Mouse (Mus musculus): ENCODE data around the gene Ccdc194. TPM values are rescaled to one million over a fixed set of nuclear protein-coding genes. Genes with fewer than 3 reads are reported as not detected.

The Ccdc194 gene
- total RNA-seq, 4 experiments from 2014 or later: not detected

DNA sequence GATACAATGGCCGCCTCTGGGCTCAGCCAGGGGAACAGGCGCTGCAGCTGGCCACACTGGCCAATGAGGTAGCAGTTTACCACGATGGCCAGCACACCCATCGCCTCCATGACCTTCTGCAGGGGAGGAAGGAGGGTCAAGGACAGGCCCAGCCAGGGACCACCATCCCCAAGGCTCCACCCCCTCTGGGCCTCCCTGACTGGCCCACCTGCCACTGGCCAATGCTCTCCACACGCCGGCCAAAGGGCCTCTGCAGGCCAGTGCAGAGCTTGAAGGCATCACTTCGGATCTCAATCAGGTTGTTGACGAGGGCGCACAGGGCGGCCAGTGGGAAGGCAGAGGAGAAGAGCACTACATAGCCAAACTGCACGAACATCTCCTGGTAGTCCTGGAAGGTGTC, 46.6 kb downstream of the Ccdc194 start:
- no peak for DNase-seq (ENCODE audit: low spot score in 2 of 2)

DNA sequence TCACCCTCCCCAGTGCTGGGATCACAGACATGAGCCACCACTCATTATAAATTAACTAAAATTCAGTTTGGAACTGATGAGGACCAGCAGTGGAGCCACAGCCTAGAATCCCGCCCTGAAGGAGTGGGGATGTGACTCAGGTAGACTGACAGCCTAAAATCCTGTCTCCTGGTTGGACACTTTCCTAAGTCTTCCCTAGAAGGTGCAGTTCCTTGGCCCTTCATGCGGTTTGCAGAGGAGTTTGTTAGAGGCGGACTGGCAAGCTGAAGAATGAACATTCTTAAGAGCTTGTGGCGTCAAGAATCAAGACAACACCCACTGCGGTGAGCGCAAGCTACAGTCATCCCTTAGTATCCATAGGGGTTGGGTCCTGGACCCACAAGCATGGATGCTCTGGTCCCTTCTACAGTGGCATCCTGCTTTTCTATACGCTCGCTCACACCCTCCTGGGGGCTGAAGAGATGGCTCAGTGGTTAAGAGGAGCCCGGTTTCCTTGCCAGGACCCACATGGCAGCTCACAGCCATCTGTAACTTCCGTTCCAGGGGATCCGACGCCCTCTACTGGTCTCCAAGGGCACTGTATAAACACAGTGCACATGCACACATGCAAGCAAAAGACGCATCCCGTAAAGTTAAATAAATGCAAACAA, 48.2 kb downstream of the Ccdc194 start:
- DNase-seq (ENCODE audit: low spot score in 2 of 2): no peak

DNA sequence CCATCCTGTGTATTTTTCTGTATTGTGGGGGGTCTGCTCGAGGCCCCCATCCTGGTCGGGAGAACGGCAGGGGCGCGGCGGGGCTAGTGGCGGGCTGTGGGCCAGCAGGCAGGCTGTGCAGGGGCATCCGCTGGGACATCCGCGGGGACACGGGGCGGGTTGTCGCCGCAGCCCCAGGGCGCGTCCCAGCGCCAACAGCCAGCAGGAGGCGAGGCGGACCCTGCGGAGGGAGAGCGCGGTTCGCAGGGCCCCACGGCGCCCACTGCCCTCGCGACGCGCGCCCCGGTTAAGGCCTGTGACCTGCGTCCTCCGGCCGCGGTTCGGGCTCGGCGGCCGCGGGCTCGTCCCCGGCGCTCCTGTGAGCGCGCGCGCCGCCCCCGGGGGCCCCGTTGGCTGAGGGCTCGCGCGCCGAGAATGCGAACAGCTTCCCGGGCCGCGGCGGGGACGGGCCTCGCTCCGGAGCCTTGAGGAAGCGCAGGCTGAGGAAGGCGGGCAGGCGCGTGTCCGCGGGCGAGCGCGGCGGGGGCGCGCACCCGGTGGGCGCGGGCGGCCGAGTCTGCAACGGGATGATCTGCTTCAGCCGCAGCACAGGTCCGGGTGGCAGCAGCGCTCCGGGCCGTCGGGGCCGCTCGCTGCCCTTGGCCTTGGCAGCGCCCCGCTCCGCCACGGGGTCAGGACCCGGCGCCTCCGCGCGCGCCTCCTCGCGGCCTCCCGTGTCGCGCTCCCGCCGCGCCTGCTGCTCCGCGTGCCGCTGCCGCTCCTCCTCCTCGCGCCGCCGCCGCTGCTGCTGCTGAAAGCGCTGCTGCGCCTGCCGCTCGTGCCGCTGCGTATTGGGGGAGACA, 49.2 kb downstream of the Ccdc194 start:
- DNase-seq (ENCODE audit: low spot score in 2 of 2): peak; percentile 73 to 78

DNA sequence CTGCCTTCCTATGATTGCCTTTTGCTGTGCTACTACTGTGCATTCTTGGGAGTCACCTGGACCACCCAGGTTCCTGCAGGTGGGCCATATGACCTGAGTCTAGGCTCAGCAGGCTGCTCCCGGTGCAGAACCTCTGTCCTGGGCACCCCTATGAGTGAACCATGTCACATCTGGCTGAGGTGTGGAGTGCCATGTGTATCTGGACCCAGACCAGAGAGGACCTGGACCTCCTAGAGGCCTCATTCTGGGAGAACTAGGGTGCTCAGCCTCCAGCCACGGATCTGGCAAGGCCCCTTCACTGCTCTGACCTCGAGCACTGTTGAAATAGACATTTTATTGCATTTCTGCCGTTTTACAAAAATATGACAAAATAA, 49.8 kb downstream of the Ccdc194 start:
- no peak for DNase-seq (ENCODE audit: low spot score in 2 of 2)

DNA sequence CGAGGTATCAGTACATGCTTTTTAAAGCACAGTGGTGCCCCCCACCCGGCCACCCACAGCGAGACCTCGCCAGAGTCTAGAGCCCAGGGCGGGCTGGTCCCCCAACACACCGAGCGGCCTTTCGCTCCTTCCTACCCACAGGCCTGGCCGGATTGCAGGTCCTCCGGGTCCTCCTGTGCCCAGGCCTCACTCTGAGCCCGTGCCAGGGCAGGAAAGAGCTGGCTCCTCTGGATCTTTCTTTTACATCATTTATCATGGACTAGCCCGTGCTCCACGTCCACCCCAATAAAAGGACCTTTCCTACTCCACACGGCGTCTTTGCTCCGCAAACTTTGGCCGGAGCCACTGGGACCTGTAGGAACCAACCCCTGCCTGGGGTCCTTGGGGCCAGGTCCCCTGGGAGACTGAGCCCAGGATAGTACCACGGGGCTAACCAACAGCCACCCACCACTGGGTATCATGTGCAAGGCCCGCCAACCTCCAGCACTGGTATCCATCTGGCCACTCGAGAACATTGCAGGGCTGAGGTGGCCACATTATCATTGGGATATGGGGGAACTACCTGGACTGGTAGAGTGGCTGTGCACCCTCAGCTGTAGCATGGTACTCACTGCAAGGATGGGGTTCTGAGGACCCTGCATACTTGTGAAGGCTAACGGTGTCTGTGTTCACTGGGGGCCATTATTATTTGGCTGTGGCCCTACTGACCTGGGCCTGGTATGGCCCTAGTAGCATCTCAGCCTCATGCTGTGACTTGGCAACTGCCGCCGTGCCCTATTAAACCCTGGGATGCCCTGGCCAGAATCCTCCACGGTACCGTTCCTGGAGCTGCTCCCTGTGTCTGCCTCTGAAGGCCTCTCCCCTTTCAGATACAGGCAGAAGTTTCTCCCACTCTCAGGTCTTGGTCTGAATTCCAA, 50.5 kb downstream of the Ccdc194 start:
- DNase-seq (ENCODE audit: low spot score in 2 of 2): no peak

DNA sequence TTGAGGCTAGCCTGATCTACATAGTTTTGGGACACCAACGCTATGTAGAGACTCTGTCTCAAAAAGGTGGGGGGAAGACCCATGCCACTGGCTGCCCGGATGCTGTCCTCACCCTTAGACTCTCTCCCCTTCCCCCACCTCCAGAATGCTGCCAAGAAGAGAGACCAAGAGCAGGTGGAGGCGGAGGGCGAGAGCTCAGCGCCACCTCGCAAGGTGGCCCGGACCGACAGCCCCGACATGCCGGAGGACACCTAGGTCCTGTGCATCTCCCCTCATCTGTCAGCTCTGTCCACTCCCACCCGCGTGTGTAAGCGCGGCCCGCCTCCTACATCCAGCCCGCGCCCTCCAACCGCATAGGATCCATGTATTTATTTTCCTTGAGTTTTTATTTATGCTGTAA, 51.2 kb downstream of the Ccdc194 start:
- no peak for DNase-seq (ENCODE audit: low spot score in 2 of 2)

DNA sequence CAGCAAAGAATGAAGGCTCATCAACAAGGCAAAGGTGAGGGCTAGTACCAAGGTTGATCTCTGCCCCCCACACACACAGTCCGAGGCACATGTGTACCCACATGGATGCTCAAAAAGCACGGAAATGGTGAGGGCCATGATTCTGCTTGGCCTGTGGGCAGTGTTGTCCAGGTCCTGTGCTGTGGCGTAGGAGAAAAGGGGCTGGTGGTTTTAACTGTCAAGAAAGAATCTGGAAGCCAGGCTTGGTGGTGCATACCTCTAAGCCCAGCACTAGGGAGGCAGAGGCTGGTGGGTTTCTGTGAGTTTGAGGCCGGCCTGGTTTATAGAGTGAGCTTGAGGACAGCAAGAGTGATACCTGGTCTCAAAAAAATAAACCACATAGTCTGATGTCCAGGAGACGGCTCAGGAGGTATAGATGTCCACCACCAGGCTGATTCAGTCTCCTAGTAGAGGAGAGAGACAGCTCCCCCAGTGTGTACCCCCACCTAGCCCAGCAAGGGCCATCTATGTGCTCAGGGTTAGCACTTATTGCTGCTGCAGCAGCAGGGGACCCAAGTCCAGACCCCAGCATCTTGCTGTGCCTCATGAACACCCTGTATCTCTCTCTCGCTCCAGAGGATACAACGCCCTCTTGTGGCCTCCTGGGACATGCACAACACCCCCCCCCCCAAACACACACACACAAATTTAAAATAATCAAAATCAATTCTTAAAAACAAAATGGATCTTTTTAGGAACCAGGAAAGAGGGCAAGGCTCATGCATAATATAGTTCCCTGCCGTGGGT, 52.7 kb downstream of the Ccdc194 start:
- no peak for DNase-seq (ENCODE audit: low spot score in 2 of 2)

DNA sequence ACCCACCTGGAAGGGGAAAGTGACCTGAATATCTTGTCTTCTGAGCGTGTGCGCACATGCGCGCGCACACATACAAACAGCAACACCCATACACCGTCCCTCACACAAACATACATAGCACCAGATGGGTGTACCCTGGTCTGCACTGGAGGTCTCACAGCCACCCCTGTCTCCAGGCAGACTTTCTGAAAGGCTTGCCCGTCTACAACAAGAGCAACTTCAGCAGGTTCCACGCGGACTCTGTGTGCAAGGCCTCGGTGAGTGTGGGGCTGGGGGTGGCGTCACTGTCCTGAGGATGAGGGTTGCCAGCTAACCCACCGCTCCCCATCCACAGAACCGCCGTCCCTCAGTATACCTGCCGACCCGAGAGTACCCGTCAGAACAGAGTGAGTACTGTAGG, 53.6 kb downstream of the Ccdc194 start:
- DNase-seq (ENCODE audit: low spot score in 2 of 2): no peak

DNA sequence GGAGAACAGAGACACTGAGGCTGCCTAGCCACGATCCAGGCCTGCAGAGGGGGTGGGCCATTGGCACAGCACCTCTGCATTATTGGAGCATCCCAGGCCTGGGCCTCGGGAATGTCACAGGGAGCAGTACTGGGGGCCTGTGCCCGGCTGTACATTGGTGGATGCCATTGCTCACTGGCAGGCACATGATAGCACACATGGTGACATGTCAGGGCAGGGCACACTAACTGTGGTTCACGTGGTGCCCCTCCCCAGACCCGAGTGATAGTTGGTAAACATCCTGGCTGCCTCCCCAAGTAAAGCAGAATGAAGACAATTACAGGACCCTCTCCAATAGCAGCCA, 54.6 kb downstream of the Ccdc194 start:
- DNase-seq (ENCODE audit: low spot score in 2 of 2): no peak

DNA sequence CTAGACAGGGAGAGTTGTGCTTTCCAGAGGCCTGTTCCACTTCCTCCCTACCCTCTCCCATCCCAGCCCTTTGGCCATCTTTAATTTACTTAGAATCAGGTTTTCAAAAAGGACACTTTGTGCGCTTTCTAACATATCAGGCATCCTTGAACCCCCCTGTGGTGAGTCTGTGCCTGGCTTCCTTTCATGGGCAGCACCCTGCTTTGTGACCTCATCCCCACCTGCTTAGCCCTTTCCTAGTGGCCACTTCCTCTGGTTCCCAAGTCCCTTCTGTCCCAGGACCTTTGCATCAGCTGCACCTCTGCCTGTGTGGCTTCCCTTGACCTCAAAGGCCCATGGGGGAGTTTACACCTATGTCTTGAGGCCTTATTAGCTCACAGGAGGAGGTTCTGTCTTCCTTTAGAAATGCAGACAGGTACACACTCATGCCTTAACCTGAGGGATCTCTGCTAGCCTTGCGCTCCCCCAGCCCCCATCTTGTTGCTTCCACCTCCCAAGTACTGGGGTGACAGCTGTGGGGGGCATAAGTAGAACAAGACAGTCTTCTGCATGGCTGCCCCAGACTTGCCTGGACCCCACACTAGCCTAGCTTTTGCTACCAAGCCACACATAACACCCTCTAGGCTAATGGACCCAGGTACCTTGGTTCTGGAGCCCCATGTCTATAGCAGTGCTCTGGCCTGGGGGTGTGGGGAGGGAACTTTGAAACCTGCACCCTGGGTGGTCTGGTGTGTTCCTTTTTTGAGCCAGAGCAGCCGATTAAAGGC, 55.2 kb downstream of the Ccdc194 start:
- DNase-seq (ENCODE audit: low spot score in 2 of 2): no peak

Other genes with a start within 250 kb of the Ccdc194 start
- 100 to 1,000 TPM in 2 of 4 experiments, 10 to 100 TPM in 2; 90.5 to 106 (median 100) TPM for gene Use1, start 158.9 kb downstream of the Ccdc194 start, total RNA-seq (2022)
- 1 to 10 TPM; 5.0 to 6.0 (median 5.8) TPM for gene Ocel1, start 154.4 kb downstream of the Ccdc194 start, total RNA-seq (2022)
- 10 to 100 TPM; 19.9 to 23.3 (median 20.9) TPM for gene Nr2f6, start 143.8 kb downstream of the Ccdc194 start, total RNA-seq (2022)
- 1 to 10 TPM; 3.5 to 6.3 (median 4.5) TPM for gene Ushbp1, start 129.9 kb downstream of the Ccdc194 start, total RNA-seq (2022)
- gene Babam1, start 128.8 kb downstream of the Ccdc194 start, total RNA-seq (2022): 10 to 100 TPM; 68.5 to 73.4 (median 70.8) TPM
- not detected for gene Ankle1, start 119.7 kb downstream of the Ccdc194 start, total RNA-seq (2022)
- 10 to 100 TPM; 22.3 to 28.9 (median 26.3) TPM for gene Abhd8, start 62.1 kb downstream of the Ccdc194 start, total RNA-seq (2022)
- 10 to 100 TPM; 63.4 to 72.1 (median 68.8) TPM for gene Mrpl34, start 60.8 kb downstream of the Ccdc194 start, total RNA-seq (2022)
- gene Dda1, start 56.5 kb downstream of the Ccdc194 start, total RNA-seq (2022): 10 to 100 TPM; 24.5 to 31.8 (median 26.5) TPM
- gene Ano8, start 39.7 kb downstream of the Ccdc194 start, total RNA-seq (2022): 10 to 100 TPM; 15.4 to 16.5 (median 15.9) TPM
- gene Gtpbp3, start 37.6 kb downstream of the Ccdc194 start, total RNA-seq (2022): 10 to 100 TPM in 3 of 4 experiments, 1 to 10 TPM in 1; 9.5 to 11.2 (median 10.5) TPM
- gene Plvap, start 14.0 kb downstream of the Ccdc194 start, total RNA-seq (2022): 1 to 10 TPM; 6.6 to 9.5 (median 8.2) TPM
- 1 to 10 TPM; 4.7 to 9.2 (median 7.6) TPM for gene Bst2, start 11.7 kb upstream of the Ccdc194 start, total RNA-seq (2022)
- 10 to 100 TPM; 17.7 to 28.7 (median 23.4) TPM for gene Mvb12a, start 17.2 kb upstream of the Ccdc194 start, total RNA-seq (2022)
- gene Tmem221, start 33.2 kb upstream of the Ccdc194 start, total RNA-seq (2022): not detected
- gene Nxnl1, start 40.9 kb upstream of the Ccdc194 start, total RNA-seq (2022): under 1 TPM in 2 of 4 experiments, not detected in 2; 0.09 to 0.13 TPM
- gene Slc27a1, start 43.2 kb upstream of the Ccdc194 start, total RNA-seq (2022): 10 to 100 TPM; 70.7 to 88.1 (median 80.5) TPM
- 10 to 100 TPM; 19.3 to 22.8 (median 21.2) TPM for gene Pgls, start 66.5 kb upstream of the Ccdc194 start, total RNA-seq (2022)
- gene Fam129c, start 71.9 kb upstream of the Ccdc194 start, total RNA-seq (2022): under 1 TPM; 0.27 to 0.63 (median 0.40) TPM
- gene Colgalt1, start 85.3 kb upstream of the Ccdc194 start, total RNA-seq (2022): 10 to 100 TPM; 36.6 to 45.2 (median 38.1) TPM
- gene Unc13a, start 146.0 kb upstream of the Ccdc194 start, total RNA-seq (2022): under 1 TPM in 3 of 4 experiments, not detected in 1; 0.10 to 0.21 (median 0.20) TPM
- gene Jak3, start 150.6 kb upstream of the Ccdc194 start, total RNA-seq (2022): 1 to 10 TPM; 1.4 to 2.0 (median 1.6) TPM
- gene Insl3, start 163.5 kb upstream of the Ccdc194 start, total RNA-seq (2022): under 1 TPM in 1 of 4 experiments, not detected in 3; 0.54 TPM
- gene B3gnt3, start 176.1 kb upstream of the Ccdc194 start, total RNA-seq (2022): 1 to 10 TPM; 1.3 to 1.8 (median 1.5) TPM
- gene Fcho1, start 200.0 kb upstream of the Ccdc194 start, total RNA-seq (2022): under 1 TPM in 2 of 4 experiments, not detected in 2; 0.08 to 0.65 TPM

All from gastrocnemius, adult 8-10 months (tissue).